Mouse (Mus musculus) spleen, adult 18-20 months (tissue): ENCODE results near the gene Atp6v0a1.

Experiments
- DNase-seq, 2 experiments: peaks; one replicate each; pipeline ENCODE4 v3.0.0; 2022; ENCODE audit warnings: mixed read lengths in 2 of 2

Gene Atp6v0a1

DNA sequence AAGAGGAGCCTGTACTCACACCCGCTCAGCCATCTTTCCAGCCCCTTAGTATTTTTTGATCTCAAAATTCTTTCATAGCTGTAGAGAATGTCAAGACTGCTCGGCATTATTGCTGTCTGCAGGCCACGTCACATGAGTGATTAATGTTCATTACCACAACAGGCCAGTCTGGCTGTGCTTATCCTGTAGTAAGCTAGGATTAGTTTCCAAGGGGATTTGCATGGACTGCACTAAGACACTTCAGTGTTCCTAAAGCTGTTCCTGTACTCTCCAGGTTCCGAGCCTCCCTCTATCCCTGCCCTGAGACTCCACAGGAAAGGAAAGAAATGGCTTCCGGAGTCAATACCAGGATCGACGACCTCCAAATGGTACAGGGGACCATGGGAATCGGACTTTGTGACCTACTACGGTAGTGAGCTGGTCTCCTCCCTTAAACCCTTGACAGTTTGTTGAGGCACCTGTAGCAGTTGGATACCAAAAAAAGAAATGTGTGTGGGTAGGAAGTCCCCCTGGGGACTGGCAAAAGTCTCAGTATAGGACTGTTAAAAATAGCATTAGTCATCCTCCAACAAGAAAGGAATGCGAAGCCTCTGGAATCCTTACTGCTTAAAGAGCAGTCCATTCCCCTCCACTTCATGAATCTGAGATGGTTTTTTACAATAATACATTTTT lies 21.0 kb downstream of the Atp6v0a1 start:
- no peak for DNase-seq

DNA sequence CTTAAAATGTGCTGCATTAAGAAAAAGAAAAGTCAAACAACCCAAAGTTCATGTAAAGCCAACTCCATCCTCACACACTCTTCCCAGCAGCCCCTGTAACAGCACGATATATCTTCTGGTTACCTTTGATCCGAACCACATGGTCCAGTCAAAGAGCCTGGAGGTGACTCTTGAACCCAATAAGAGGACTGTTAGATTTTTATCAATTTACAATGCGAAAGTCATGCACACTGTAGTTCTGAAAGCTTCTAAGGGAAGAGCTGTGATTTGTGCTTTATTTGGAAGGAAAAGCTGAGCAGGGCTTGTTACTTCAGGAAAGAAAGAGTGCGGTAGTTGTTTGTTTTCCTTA lies 21.5 kb downstream of the Atp6v0a1 start:
- DNase-seq: no peak

DNA sequence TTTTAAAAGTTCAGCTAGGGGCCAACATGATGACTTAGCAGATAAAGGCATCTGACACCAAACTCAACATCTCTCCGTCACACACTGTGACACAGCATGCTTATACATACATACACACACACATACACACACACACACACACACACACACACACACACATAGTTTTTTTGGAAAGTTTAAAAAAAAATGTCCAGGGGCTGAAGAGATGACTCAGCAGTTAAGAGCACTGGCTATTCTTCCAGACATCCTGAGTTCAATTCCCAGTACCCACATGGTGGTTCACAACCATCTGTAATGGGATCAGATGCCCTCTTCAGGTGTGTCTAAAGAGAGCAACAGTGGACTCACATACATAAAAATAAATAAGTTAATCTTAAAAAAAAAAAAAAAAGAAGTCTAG lies 22.2 kb downstream of the Atp6v0a1 start:
- no peak for DNase-seq

DNA sequence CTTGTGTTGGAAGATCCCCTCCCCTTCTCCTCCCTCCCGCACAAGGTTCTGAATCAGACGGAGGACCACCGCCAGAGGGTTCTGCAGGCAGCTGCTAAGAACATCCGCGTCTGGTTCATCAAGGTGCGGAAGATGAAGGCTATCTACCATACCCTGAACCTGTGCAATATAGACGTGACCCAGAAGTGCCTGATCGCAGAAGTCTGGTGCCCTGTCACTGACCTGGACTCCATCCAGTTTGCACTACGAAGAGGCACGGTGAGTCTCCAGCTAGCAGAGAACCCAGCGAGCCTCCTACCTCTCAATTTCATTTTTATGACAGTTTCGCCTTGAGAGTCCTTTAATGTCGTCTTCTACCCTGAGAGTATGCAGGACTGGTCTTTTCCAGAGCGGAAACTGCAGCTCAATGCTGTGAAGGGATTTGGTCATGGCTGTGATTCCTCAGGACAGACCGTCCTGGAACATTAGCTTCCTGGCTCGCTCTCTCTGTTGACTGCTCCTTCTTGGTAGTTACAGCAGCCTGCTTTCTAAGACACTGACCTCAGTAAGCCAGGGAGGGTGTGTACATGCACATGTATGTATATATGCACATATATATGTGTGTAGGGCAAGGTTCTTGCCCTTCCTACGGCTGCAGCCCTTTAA lies 24.7 kb downstream of the Atp6v0a1 start:
- DNase-seq: no peak

DNA sequence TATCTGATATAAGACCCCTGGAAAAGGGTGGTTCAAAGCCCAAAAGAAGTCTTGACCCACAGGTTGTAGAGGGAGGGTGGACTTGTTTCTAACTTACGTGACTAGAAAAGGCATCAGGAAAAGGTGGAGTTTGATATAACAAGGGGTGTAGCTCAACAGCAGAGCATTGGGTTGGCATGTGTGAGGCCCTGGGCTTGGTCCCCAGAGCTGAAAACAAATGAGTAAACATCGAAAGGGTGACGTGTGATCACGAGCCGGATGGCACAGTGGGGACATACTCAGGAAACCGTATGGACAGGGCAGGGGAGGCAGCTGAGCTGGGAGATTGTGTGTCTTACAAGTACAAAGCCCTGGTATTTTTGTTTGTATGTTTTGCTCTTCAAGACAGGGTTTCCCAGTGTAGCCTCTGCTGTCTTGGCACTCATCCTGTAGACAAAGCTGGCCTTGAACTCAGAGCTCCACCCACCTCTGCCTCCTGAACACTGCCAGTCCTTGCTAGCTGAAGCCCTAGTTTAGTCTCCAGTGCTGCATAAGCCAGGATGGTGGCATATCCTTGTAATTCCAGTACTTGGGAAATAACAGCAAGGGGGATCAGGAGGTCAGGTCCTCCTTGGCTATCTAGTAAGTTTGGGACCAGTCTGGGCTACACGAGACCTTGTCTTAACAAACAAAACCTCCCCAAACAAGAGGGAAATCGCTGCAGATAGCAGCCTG lies 25.5 kb downstream of the Atp6v0a1 start:
- DNase-seq: no peak

DNA sequence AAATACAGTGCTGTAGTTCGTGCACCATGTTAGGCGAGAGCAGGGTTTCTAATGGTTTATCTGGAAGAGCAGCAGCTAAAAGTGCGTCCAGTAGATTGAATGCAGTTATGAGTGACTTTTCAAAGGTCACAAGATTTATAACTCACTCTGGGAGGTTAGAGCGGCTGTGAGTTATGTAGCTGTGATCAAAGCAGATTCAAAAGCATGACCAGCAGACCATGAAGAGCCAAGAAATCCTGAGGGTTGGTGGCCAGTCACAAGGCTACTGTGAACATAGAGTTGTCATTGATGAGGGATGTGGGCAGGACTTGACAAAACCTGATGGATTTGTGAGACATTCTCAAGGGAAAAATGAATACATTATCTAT lies 26.1 kb downstream of the Atp6v0a1 start:
- DNase-seq: no peak

DNA sequence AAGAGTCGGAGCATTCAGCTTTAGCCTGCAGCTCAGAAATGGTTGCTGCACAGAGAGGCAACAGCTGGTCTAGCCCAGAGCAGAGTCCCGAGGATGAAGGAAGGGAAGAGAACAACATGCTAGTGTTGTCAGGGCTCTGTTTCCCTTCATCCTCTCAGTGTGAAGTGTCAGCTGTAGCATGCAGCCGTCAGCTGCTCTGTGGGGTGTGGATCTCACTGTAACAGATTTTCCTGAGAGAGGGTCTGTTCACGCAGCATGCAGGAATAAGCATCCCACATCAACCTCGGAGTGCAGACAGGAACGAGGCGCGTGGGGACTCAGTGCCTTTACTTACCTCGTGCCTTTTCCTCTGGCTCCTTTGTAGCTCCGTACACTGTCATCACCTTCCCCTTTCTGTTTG lies 28.5 kb downstream of the Atp6v0a1 start:
- DNase-seq: no peak

DNA sequence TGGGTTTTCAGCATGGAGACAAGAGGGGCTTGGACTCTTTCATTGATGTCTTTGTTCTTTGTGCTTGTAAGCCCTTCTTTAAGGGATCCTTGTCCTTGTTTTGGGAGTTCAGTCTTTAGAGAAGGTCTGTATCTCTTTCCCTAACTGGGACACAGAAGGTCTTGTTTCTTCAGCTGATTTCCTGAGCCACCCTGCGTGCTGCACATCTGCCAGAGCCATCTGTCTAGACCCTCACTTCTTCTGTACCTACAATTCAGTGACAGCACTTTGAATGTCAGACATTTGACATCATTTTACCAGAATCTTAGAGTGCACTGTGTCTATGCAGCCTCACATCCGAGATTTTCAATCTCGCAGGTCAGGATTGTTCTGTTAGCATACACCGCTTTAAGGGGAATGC lies 36.6 kb downstream of the Atp6v0a1 start:
- no peak for DNase-seq

DNA sequence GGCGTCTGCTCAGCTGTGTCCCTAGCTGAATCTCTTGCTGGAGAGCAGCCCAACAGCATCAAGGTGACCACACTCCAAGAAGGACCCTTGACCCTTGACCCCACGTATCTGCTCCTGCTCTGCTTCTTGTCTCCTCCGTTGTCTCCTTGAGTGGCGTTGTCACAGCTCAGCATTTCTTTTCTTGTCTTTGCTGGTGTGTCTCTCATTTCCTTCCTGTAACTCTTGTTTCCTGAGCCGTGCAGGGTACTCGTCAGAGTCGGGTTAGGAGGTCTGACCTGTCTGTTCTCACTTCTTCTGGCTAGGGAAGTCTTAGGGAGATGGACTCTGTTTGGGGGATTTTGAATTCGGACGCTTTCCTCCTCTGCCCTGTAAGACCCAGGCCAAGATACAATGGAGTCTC lies 37.2 kb downstream of the Atp6v0a1 start:
- DNase-seq: no peak

DNA sequence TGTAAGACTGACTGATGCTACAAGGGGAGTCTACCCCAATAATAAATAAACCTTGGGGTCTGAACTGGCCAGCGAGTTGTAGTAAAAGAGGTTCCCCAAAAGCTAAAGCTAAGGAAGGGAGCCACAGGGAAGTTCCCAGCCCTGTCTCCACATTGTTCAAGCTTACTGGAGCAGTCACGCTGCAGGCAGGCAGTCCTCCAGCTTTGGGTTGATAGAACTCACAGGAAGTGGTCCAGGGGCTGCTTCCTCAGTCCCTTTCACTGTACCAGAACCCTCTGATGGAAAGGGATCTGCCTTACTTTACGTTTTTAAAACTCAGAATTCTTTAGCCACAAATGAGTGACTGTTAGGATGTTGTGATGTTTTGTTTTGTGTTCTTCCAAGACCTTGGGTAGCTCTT lies 38.2 kb downstream of the Atp6v0a1 start:
- no peak for DNase-seq

DNA sequence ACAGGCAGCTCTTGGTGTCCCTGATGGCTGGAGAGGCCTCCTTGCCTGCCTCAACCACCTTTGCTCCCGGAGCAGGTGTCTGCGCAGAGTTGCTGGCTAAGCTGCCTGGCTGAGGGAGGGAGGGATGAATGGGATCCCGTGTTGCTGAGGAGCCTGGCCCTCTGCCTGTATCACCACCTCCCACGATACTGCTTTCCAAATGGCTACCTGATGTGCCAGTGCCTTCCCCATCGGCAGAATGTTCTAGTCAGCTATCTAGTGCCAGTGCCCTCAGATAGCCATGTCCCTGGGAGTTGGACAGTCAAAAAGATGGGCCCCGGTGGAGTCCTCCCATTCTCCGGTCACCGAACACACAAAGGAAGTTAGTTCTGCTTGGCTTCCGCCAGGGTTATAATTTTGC lies 41.1 kb downstream of the Atp6v0a1 start:
- DNase-seq: no peak

DNA sequence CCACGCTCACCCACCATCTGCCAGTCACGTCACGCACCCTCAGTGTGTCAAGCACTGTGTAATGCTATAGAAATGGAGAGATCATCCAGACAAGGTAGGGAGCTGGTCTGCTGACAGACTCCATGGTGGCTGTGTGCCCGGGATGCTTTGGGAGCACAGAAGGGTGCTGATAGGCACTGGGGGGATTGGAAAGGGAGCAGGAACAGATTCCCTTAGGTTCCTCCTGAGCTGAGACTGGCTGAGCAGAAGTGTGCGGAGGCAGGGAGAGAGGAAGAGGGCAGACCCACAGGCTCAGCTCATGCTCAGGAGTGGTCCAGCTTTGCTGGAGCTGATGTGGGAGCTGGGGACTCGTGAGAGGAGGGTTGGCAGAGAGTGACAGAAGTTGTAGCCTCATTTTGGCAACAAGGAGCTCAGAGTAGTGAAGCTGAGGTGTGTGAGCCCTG lies 41.8 kb downstream of the Atp6v0a1 start:
- DNase-seq: no peak

DNA sequence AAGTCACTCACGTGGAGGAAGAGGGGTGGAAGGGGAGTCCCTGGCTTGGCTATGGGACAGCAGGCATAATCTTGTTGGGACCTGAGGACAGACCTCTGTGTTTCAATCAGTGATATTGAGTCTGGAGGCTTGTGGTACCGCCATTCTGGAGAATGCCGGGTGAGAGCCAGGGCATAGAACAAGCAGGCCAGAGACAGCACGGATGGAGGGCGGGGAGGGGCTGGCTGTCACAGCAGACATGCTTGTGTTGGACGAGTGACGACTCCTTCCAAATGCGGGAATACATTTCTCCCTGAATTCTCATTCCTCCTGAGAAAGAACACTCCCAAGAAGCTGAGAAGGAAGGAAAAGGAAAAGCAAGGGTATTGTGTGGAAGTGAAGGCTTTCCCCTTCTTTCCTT lies 42.4 kb downstream of the Atp6v0a1 start:
- no peak for DNase-seq

DNA sequence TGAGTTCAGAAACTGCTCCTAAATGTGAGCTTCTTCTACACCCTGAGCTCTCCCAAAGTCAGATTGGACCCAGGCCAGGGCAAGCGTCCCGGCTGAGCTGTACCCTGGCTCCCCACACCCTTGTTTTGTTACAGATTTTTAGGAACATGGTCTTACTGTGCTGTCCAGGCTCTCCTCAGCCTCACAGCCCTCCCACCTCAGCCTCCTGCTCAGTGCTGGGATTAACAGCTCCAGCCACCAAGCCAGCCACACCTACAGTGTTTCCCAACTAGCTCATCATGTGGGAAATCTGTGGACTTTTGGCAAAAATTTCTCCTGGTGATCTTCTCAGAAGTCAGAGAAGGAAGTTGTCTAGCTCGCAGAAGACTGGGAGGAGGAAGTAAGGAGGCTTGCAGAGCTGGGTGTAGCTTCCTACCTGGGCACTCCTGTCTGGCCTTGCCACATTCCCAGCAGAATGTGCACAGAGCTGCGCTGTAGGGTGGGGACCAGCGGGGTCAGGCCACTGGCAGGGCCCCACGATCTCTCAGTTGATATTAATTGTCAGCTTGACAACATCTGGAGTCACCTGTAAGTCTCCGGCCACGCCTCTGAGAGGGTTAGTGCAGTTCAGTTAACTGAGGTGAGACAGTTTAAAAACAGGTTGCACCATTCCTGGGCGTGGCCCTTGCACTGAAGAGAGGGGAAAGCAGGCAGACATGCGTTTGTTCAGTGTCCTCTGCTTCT lies 43.7 kb downstream of the Atp6v0a1 start:
- DNase-seq: no peak

DNA sequence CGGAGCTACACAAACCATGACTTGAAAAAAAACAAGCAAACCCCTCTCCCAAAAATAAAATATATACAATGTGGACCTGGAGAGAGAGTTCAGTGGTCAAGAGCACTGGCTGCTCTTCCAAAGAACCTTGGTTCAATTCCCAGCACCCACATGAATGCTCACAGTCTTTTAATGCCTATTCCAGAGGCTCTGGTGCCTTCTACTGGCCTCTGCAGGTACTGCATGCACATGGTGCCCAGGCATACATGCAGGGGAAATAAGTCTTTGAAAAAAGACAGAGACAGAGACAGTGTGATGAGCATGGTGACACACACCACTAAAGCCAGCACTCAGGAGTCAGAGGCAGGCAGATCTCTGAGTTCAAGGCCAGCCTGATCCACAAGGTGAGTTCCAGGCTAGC lies 44.7 kb downstream of the Atp6v0a1 start:
- no peak for DNase-seq

DNA sequence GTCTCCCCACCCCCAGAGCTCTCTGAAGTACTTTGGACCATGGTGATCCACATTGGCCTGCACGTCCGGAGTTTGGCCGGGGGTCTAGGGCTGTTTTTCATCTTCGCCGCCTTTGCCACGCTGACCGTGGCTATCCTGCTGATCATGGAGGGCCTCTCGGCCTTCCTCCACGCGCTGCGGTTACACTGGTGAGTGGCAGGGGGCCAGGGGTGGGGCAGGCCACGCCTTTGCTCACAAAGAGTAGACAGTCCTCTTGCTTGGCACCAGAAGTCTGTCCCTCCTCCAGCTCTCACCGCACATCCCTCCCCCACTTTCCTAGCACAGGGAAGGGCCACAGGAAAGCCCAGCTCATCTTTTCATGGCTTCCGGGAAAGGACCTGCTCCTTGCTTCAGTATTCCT lies 46.2 kb downstream of the Atp6v0a1 start:
- no peak for DNase-seq

DNA sequence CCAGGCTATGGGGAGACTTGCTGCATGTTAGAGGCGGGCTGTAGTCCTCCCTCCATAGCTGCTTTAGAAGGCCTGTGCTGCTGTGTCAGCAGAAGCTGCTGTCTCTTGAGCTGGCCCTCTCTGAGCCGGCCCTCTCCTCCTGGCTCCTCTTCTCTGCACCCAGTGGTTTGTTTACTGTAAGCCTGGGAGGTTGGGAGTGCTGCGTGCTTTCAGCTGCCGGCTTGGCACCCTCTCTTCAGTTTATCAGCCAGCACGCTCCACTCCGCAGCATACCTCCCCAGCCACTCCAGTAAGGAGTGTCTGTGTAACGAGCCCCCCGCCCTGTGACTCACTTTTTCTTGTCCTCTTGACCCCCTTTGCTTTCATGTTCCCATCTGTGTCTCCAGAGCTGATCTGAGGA lies 47.6 kb downstream of the Atp6v0a1 start:
- no peak for DNase-seq

DNA sequence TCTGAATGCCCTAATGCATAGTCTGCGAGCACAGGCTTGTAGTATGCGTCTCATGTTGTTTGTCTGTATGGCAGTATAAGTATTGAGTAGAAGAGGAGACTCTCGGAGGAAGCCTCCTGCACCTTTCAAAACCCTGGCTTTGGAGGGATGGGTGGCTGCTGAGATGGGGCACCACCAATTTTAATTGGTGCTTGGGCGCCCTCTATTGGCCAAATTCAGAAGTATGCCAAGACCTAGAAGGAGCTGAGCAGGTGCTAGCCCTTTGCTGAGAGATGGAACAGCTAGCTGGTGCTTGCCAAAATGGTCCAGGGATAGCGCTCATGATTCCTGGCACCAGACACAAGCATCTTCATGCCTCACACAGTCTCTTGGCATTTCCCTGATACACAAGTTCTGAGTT lies 48.6 kb downstream of the Atp6v0a1 start:
- peak; percentile 63 to 87 for DNase-seq

DNA sequence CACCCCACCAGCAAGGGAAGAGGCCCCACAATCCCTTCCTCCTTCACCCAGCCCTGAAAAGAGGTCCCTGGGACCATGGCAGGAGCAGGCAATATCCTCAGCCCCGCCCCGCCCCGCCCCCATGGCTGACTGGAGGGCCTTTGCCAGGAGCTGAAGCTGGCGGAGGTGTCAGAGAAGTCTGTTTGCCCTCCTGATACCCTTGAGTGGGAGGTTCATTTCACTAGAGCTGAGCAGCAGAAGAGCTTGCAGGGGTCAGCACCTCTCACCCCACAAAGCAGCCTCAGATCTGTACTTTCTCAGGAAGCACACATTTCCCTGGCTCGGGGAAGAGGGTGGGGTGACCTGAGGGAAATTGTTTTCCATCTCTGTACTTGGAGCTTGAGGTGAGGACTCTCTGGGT lies 49.5 kb downstream of the Atp6v0a1 start:
- DNase-seq: no peak

DNA sequence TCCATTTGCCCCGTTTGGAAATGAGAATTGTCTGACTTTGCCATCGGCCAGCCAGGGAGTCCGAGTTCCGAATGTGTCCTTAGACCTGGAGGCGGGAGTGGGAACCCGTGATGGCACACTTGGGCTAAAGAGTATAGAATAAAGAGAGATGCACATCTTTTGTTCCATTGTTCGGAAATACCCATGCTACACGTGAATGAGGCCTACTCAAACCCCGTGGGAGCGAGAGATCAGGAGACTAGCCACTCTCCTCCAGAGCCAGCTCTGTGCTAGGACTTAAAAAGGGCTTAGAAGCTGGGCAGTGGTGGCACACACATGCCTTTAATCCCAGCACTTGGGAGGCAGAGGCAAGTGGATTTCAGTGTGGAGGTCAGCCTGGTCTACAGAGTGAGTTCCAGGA lies 50.2 kb downstream of the Atp6v0a1 start:
- DNase-seq: no peak

DNA sequence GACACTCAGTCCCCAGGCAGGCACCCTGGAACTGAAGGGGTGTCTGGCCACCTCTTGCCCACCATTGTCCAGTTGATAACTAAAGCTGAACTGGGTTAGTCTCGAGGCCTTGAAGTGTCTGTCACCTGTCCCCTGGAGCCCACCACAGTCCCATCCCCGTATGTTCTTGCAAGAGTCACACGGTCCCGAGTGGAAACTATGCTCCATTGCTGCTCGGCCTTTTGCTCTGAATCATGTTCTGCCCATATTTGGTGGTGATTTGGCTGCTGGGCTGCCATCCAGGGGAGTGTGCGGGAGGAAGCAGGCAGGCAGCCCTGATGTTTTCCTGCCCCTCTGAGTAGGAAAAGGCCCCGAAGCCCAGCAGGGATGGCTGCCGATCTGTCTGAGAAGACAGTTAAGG lies 50.9 kb downstream of the Atp6v0a1 start:
- no peak for DNase-seq

DNA sequence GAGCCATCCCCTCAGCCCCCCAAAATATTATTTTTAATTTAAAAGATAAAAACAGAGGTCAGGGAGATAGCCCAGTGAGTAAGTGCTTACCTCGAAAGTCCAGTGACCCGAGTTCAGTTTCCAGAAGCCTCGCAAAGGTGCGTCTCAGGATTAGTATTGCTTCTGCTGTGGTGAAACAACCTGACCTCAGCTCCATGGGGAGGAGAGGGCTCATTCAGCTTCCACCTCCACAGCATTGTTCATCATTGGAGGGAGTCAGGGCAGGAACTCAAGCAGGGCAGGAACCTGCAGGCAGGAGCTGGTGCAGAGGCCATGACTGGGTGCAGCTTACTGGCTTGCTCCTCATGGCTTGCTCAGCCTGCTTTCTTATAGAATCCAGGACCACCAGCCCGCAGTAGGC lies 51.8 kb downstream of the Atp6v0a1 start:
- no peak for DNase-seq

DNA sequence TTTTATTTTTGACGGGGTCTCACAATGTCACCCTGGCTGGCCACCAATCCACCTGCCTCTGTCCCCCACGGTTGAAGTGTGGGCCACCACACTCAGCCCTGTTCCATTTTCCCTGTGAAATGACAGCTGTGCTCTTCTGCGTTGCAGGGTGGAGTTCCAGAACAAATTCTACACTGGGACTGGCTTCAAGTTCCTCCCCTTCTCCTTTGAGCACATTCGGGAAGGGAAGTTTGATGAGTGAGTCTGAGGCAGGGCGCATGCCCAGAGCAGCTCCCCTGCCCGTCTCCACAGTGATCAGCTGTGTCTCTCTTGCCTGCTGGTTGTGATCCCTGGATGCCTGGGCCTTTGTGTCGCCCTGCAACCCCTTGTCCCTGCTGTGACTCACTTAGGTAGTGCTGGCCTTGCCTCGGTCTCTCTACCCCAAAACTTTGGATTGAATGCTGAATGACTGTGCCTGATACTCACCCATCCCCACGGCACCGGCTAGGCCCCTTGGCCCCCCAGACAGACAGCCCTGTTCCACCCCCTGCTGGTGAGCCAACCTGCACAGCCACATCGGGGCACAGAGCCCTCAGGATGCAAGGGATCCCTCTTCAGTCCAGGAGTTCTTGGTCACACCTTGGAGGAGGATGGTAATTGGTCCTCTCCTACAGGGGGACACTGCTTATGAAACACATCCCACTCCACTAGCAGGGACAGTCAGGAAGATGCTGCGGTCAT lies 53.1 kb downstream of the Atp6v0a1 start:
- DNase-seq: no peak
